Mouse (Mus musculus): ENCODE measurements at regions not wholly inside any gene's neighbourhood (a gene's known extent, or its start where the extent isn't known, plus 50 kb on each side); places are given as distances from the start of the nearest gene placed in this dataset.
"Not testable (repeated sequence)": the region's sequence is repeated elsewhere in the genome, so short reads cannot be mapped to it uniquely, and the experiment has no call there.

DNA sequence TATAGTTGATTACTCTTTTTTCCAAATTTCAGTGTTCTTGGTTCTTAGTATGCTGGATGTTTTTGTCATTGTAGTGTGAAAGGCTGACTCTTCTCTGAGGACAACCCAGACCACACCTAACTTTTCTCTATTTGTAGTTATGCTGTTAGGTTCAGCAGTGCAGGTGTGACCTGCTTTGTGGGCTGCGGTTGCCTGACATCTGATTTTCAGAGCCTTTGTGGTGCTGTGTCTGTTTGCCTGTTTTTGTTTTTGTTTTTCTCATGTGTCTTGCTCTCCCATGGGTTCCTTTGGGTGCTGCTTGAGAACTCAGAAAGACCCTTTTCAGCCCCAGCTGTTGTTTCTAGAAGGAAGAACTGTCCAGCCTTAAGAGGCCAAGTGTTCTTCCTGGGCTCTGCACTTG is 52.0 kb upstream of the Trpm1 start:
- H3K27me3 ChIP-seq (ENCODE audit: control insufficient read depth, insufficient read depth, low read length, poor library complexity, severe bottlenecking) = no peaks in the 10 kb centered on the region
- H3K27ac ChIP-seq (ENCODE audit: insufficient read depth, low read length) = no peak overlapping the region
- no peak overlapping the region for H3K9ac ChIP-seq (ENCODE audit: low read depth, poor library complexity, severe bottlenecking)
- H3K4me1 ChIP-seq (ENCODE audit: control insufficient read depth, insufficient read depth, low read length) = no peaks in the 10 kb centered on the region
- H3K4me3 ChIP-seq (ENCODE audit: low read depth, low read length) = no peak overlapping the region
- H3K36me3 ChIP-seq (ENCODE audit: control insufficient read depth, insufficient read depth, low read length, poor library complexity, severe bottlenecking) = no peaks in the 10 kb centered on the region
- no peak for TF ChIP-seq CTCF (IDR thresholded peaks at IDR 0.05; ENCODE audit: low read depth, low read length)
- no peak for TF ChIP-seq POLR2A (IDR thresholded peaks at IDR 0.05; ENCODE audit: insufficient read depth, low read length)
- no peak for TF ChIP-seq EP300 (IDR thresholded peaks at IDR 0.05; ENCODE audit: insufficient read depth, low read depth, low read length)
- H3K9me3 ChIP-seq (replicated peaks; ENCODE audit: control insufficient read depth, insufficient read depth, low read length, poor library complexity, severe bottlenecking) = no peaks in the 10 kb centered on the region

DNA sequence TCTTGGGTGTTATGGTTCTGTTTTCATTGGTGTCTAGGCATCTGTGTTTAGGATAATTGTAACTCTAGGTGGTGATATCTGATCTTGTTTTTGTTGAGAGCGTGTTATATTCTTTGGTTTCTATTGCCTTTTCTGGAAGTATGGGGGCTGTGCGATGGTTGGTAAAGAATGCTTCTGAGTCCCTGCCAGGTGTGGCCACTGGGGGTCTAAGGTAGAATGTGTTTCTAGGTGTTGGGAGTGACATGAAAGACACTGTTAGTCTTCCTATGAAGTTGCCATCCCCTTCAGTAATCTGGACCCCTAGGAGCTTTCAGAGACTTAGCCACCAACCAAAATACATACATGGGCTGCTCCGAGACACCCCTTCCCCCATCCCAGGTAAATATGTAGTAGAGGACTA is 54.0 kb upstream of the Trpm1 start:
- no peak for TF ChIP-seq EP300 (IDR thresholded peaks at IDR 0.05; ENCODE audit: insufficient read depth, low read depth, low read length)
- TF ChIP-seq CTCF (IDR thresholded peaks at IDR 0.05; ENCODE audit: low read depth, low read length) = no peak
- no peak for TF ChIP-seq POLR2A (IDR thresholded peaks at IDR 0.05; ENCODE audit: insufficient read depth, low read length)
- Histone ChIP-seq H3K9me3 (replicated peaks; ENCODE audit: control insufficient read depth, insufficient read depth, low read length, poor library complexity, severe bottlenecking) (no peaks in the 10 kb centered on the region), H3K4me3 (ENCODE audit: low read depth, low read length) (no peak overlapping the region), H3K27me3 (ENCODE audit: control insufficient read depth, insufficient read depth, low read length, poor library complexity, severe bottlenecking) (no peaks in the 10 kb centered on the region), H3K4me1 (ENCODE audit: control insufficient read depth, insufficient read depth, low read length) (no peaks in the 10 kb centered on the region), H3K9ac (ENCODE audit: low read depth, poor library complexity, severe bottlenecking) (no peak overlapping the region), H3K27ac (ENCODE audit: insufficient read depth, low read length) (no peak overlapping the region), H3K36me3 (ENCODE audit: control insufficient read depth, insufficient read depth, low read length, poor library complexity, severe bottlenecking) (no peaks in the 10 kb centered on the region)

GRCm38 (mm10) chr7:64090067-64090466 is 63.6 kb upstream of the Trpm1 start:
- no peak overlapping the region for H3K27ac ChIP-seq (ENCODE audit: insufficient read depth, low read length)
- no peaks in the 10 kb centered on the region for H3K4me1 ChIP-seq (ENCODE audit: control insufficient read depth, insufficient read depth, low read length)
- TF ChIP-seq POLR2A (IDR thresholded peaks at IDR 0.05; ENCODE audit: insufficient read depth, low read length) (no peak), CTCF (IDR thresholded peaks at IDR 0.05; ENCODE audit: low read depth, low read length) (no peak), EP300 (IDR thresholded peaks at IDR 0.05; ENCODE audit: insufficient read depth, low read depth, low read length) (no peak)
- H3K9me3 ChIP-seq (replicated peaks; ENCODE audit: control insufficient read depth, insufficient read depth, low read length, poor library complexity, severe bottlenecking) = no peaks in the 10 kb centered on the region
- H3K27me3 ChIP-seq (ENCODE audit: control insufficient read depth, insufficient read depth, low read length, poor library complexity, severe bottlenecking) = no peaks in the 10 kb centered on the region
- H3K9ac ChIP-seq (ENCODE audit: low read depth, poor library complexity, severe bottlenecking) = no peak overlapping the region
- H3K36me3 ChIP-seq (ENCODE audit: control insufficient read depth, insufficient read depth, low read length, poor library complexity, severe bottlenecking) = no peaks in the 10 kb centered on the region
- no peak overlapping the region for H3K4me3 ChIP-seq (ENCODE audit: low read depth, low read length)

DNA sequence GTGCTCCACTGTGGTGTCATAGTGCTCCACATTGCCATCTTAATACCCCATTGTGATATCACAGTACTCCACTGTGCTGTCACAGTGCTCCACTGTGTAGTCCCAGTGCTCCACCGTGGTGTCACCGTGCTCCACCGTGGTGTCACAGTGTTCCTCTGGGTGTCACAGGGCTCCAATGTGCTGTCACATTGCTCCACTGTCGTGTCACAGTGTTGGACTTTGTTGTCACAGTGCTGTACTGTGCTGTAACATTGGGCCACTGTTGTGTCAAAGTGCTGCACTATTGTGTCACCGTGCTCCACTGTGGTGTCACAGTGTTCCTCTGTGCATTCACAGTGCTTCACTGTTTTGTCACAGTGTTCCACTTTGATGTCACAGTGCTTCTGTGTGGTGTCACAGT is 64.6 kb upstream of the Trpm1 start:
- H3K4me1 ChIP-seq (ENCODE audit: control insufficient read depth, insufficient read depth, low read length) = no peaks in the 10 kb centered on the region

GRCm38 (mm10) chr7:64083978-64084377 is 69.7 kb upstream of the Trpm1 start:
- H3K36me3 ChIP-seq (ENCODE audit: control insufficient read depth, insufficient read depth, low read length, poor library complexity, severe bottlenecking) = not testable (repeated sequence)

More for the DNA sequence above, 64.6 kb upstream of the Trpm1 start:
- H3K4me3 ChIP-seq (ENCODE audit: low read depth, low read length) = no peak overlapping the region
- no peak overlapping the region for H3K27ac ChIP-seq (ENCODE audit: insufficient read depth, low read length)
- no peaks in the 10 kb centered on the region for H3K36me3 ChIP-seq (ENCODE audit: control insufficient read depth, insufficient read depth, low read length, poor library complexity, severe bottlenecking)
- H3K9me3 ChIP-seq (replicated peaks; ENCODE audit: control insufficient read depth, insufficient read depth, low read length, poor library complexity, severe bottlenecking) = no peaks in the 10 kb centered on the region
- no peak overlapping the region for H3K9ac ChIP-seq (ENCODE audit: low read depth, poor library complexity, severe bottlenecking)
- TF ChIP-seq EP300 (IDR thresholded peaks at IDR 0.05; ENCODE audit: insufficient read depth, low read depth, low read length) = no peak
- TF ChIP-seq CTCF (IDR thresholded peaks at IDR 0.05; ENCODE audit: low read depth, low read length) = no peak
- no peak for TF ChIP-seq POLR2A (IDR thresholded peaks at IDR 0.05; ENCODE audit: insufficient read depth, low read length)
- H3K27me3 ChIP-seq (ENCODE audit: control insufficient read depth, insufficient read depth, low read length, poor library complexity, severe bottlenecking) = no peaks in the 10 kb centered on the region

GRCm38 (mm10) chr7:64082651-64083050 is 71.0 kb upstream of the Trpm1 start:
- Histone ChIP-seq H3K4me1 (ENCODE audit: control insufficient read depth, insufficient read depth, low read length) (no peaks in the 10 kb centered on the region), H3K4me3 (ENCODE audit: low read depth, low read length) (no peak overlapping the region), H3K27me3 (ENCODE audit: control insufficient read depth, insufficient read depth, low read length, poor library complexity, severe bottlenecking) (no peaks in the 10 kb centered on the region), H3K9me3 (replicated peaks; ENCODE audit: control insufficient read depth, insufficient read depth, low read length, poor library complexity, severe bottlenecking) (no peaks in the 10 kb centered on the region), H3K9ac (ENCODE audit: low read depth, poor library complexity, severe bottlenecking) (no peak overlapping the region), H3K36me3 (ENCODE audit: control insufficient read depth, insufficient read depth, low read length, poor library complexity, severe bottlenecking) (no peaks in the 10 kb centered on the region), H3K27ac (ENCODE audit: insufficient read depth, low read length) (no peak overlapping the region)
- TF ChIP-seq EP300 (IDR thresholded peaks at IDR 0.05; ENCODE audit: insufficient read depth, low read depth, low read length) (no peak), POLR2A (IDR thresholded peaks at IDR 0.05; ENCODE audit: insufficient read depth, low read length) (no peak), CTCF (IDR thresholded peaks at IDR 0.05; ENCODE audit: low read depth, low read length) (no peak)

More at GRCm38 (mm10) chr7:64083978-64084377, 69.7 kb upstream of the Trpm1 start:
- not testable (repeated sequence) for H3K9ac ChIP-seq (ENCODE audit: low read depth, poor library complexity, severe bottlenecking); H3K27ac ChIP-seq (ENCODE audit: insufficient read depth, low read length); H3K27me3 ChIP-seq (ENCODE audit: control insufficient read depth, insufficient read depth, low read length, poor library complexity, severe bottlenecking); H3K4me3 ChIP-seq (ENCODE audit: low read depth, low read length); H3K9me3 ChIP-seq (replicated peaks; ENCODE audit: control insufficient read depth, insufficient read depth, low read length, poor library complexity, severe bottlenecking); H3K4me1 ChIP-seq (ENCODE audit: control insufficient read depth, insufficient read depth, low read length)

All from ES-Bruce4 (cell line).